8 mouse cellular contexts compared by ENCODE assay signal in the genomic region with DNA sequence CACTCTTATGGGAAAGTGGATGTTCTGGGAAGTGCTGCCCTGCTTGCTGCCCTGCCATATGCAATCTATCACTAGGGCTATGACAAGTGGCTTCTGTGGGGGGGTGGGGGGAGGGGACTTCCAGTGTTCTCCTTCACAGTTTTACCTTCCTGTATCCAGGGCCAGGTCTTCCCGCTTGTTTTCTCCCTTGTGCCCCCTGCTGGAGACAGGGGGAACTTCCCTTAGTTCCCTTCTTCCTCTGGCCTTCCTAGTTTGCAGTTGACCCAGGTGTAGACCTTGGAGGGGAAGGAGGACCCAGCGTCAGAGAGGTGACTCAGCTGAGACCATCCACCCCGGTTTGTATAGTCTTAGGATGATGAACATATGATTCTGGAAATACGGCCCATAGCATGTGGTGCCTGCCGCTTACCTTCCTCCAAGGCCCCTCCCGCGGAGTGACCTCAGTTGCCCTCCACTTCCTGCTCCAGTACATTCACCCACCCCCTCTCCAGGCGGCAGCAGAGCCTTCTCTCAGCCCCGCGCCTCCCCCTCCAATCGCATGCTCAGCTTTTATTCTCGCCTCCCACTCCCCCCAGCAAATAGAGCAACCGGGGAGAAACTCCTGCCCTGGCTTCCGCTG. TPM values are rescaled to one million over a fixed set of nuclear protein-coding genes. Genes with fewer than 3 reads are reported as not detected.
A peak's percentile ranks its signal among the peaks of the same experiment; 100 is the strongest.
DNase-seq lines count a peak whose midpoint lies in the region; ATAC-seq lines count a peak whose summit lies in the region.

No protein-coding gene starts in this region.

- no peaks in the 10 kb centered on the region for H3K9me3 ChIP-seq in forebrain, embryonic 14.5 days (replicated peaks; ENCODE audit: control insufficient read depth, low read length)
- H3K9me3 ChIP-seq in forebrain, embryonic 16.5 days (ENCODE audit: control insufficient read depth, low read length) = no peaks in the 10 kb centered on the region
- no peaks in the 10 kb centered on the region for H3K9me3 ChIP-seq in kidney, embryonic 15.5 days (replicated peaks)

- peak; percentile 49 for DNase-seq in forebrain, embryonic 14.5 days (ENCODE audit: low spot score)
- DNase-seq in ovary, postnatal 36 days (ENCODE audit: low spot score) = peak; percentile 18
- no peak for DNase-seq in ovary, adult 18-20 months (ENCODE audit: low spot score)
- DNase-seq in urinary bladder, adult 18-20 months (ENCODE audit: low spot score in 2 of 2) = no peak

- no peaks in the 10 kb centered on the region for H3K27me3 ChIP-seq in forebrain, embryonic 14.5 days (replicated peaks; ENCODE audit: control insufficient read depth, insufficient read depth, low read length)
- H3K27me3 ChIP-seq in forebrain, embryonic 16.5 days (replicated peaks; ENCODE audit: control insufficient read depth, insufficient read depth, low read length) = 0 out of 2 replicates have a peak, but pooled peaks cover 3% of the 10 kb centered on the region
- peaks cover 33% of the 10 kb centered on the region for H3K27me3 ChIP-seq in kidney, embryonic 15.5 days

- no peaks in the 10 kb centered on the region for H3K36me3 ChIP-seq in forebrain, embryonic 14.5 days (ENCODE audit: control insufficient read depth, insufficient read depth, low read length)
- H3K36me3 ChIP-seq in forebrain, embryonic 16.5 days (ENCODE audit: control insufficient read depth, insufficient read depth) = no peaks in the 10 kb centered on the region
- no peaks in the 10 kb centered on the region for H3K36me3 ChIP-seq in kidney, embryonic 15.5 days

- H3K27ac ChIP-seq in forebrain, embryonic 14.5 days (ENCODE audit: low read depth, low read length) = no peak overlapping the region
- H3K27ac ChIP-seq in forebrain, embryonic 16.5 days (ENCODE audit: low read length) = no peak overlapping the region
- no peak overlapping the region for H3K27ac ChIP-seq in kidney, embryonic 15.5 days

- H3K4me3 ChIP-seq in forebrain, embryonic 14.5 days (ENCODE audit: low read depth, low read length) = no peak overlapping the region
- H3K4me3 ChIP-seq in forebrain, embryonic 16.5 days (replicated peaks; ENCODE audit: low read length) = no peak overlapping the region
- H3K4me3 ChIP-seq in kidney, embryonic 15.5 days (replicated peaks) = 0 out of 2 replicates have a peak overlapping the region, but pooled peaks have one; percentile 3

- peaks cover 6% of the 10 kb centered on the region; the same call in 1 of the 2 replicates for H3K4me1 ChIP-seq in forebrain, embryonic 14.5 days (ENCODE audit: control insufficient read depth, insufficient read depth, low read length)
- H3K4me1 ChIP-seq in forebrain, embryonic 16.5 days (replicated peaks; ENCODE audit: control insufficient read depth, insufficient read depth, low read length) = peaks cover 10% of the 10 kb centered on the region
- peaks cover 19% of the 10 kb centered on the region for H3K4me1 ChIP-seq in kidney, embryonic 15.5 days

- no peak overlapping the region for H3K4me2 ChIP-seq in forebrain, embryonic 14.5 days (ENCODE audit: low read length)
- H3K4me2 ChIP-seq in forebrain, embryonic 16.5 days (ENCODE audit: low read length) = no peak overlapping the region
- peak overlapping the region; percentile 39; the same call in 1 of the 2 replicates for H3K4me2 ChIP-seq in kidney, embryonic 15.5 days

- no peak for ATAC-seq in forebrain, embryonic 14.5 days
- no peak for ATAC-seq in forebrain, embryonic 16.5 days
- ATAC-seq in common myeloid progenitor, adult 5-6 weeks (replicated peaks; ENCODE audit: low read depth, poor library complexity, severe bottlenecking) = peak; percentile 24; the same call in 1 of the 2 replicates
- ATAC-seq in kidney, embryonic 15.5 days (replicated peaks; ENCODE audit: low FRiP score) = 0 out of 2 replicates have a peak, but pooled peaks have one; percentile 1
- peak; percentile 44 for ATAC-seq in megakaryocyte progenitor cell, adult 5-6 weeks (replicated peaks; ENCODE audit: poor library complexity)

- no peak overlapping the region for H3K9ac ChIP-seq in forebrain, embryonic 14.5 days (ENCODE audit: low read length)
- H3K9ac ChIP-seq in forebrain, embryonic 16.5 days (replicated peaks; ENCODE audit: low read depth, low read length) = no peak overlapping the region
- H3K9ac ChIP-seq in kidney, embryonic 15.5 days = no peak overlapping the region

- 49% methylated on average over 14 of the region's 14 CpGs for WGBS in forebrain, embryonic 14.5 days
- 43% methylated on average over 14 of the region's 14 CpGs for WGBS in forebrain, embryonic 16.5 days
- WGBS in kidney, embryonic 15.5 days = 12% methylated on average over 14 of the region's 14 CpGs

RNA-seq across cellular contexts. Expression of a gene that starts 4.5 kb away (rescaled TPM):
- 10.9 and 14.3 TPM in 2 replicates for polyA plus RNA-seq in forebrain, embryonic 14.5 days (2014; fragmentation: Nextera tagmentation; extraction: Ambion mirVana)
- 23.8 and 28.4 TPM in 2 replicates for polyA plus RNA-seq in forebrain, embryonic 16.5 days (2015; fragmentation: Nextera tagmentation; extraction: Ambion mirVana)
- total RNA-seq in common myeloid progenitor, adult 5-6 weeks (2017) = not detected in 2 replicates
- polyA plus RNA-seq in kidney, embryonic 15.5 days (2015; fragmentation: Nextera tagmentation; extraction: Ambion mirVana) = 10.0 and 10.9 TPM in 2 replicates
- total RNA-seq in megakaryocyte progenitor cell, adult 5-6 weeks (2015) = 0.10 and 0.51 TPM in 2 replicates
- total RNA-seq in megakaryocyte progenitor cell, adult 5-6 weeks (2017) = not detected in 2 replicates

RNA-seq across cellular contexts. Expression of a gene that starts 32.1 kb away (rescaled TPM):
- 52.2 and 57.1 TPM in 2 replicates for polyA plus RNA-seq in forebrain, embryonic 14.5 days (2014; fragmentation: Nextera tagmentation; extraction: Ambion mirVana)
- 86.7 and 88.4 TPM in 2 replicates for polyA plus RNA-seq in forebrain, embryonic 16.5 days (2015; fragmentation: Nextera tagmentation; extraction: Ambion mirVana)
- not detected in 2 replicates for total RNA-seq in common myeloid progenitor, adult 5-6 weeks (2017)
- polyA plus RNA-seq in kidney, embryonic 15.5 days (2015; fragmentation: Nextera tagmentation; extraction: Ambion mirVana) = 60.9 and 77.5 TPM in 2 replicates
- total RNA-seq in megakaryocyte progenitor cell, adult 5-6 weeks (2015) = 0.07 TPM in 1 of 2 replicates, not detected in the other
- total RNA-seq in megakaryocyte progenitor cell, adult 5-6 weeks (2017) = not detected in 2 replicates

RNA-seq across cellular contexts. Expression of a gene that starts 32.6 kb away (rescaled TPM):
- polyA plus RNA-seq in forebrain, embryonic 14.5 days (2014; fragmentation: Nextera tagmentation; extraction: Ambion mirVana) = 1.0 and 1.4 TPM in 2 replicates
- polyA plus RNA-seq in forebrain, embryonic 16.5 days (2015; fragmentation: Nextera tagmentation; extraction: Ambion mirVana) = 1.6 and 2.3 TPM in 2 replicates
- total RNA-seq in common myeloid progenitor, adult 5-6 weeks (2017) = not detected in 2 replicates
- polyA plus RNA-seq in kidney, embryonic 15.5 days (2015; fragmentation: Nextera tagmentation; extraction: Ambion mirVana) = 0.55 and 1.00 TPM in 2 replicates
- not detected in 2 replicates for total RNA-seq in megakaryocyte progenitor cell, adult 5-6 weeks (2015)
- total RNA-seq in megakaryocyte progenitor cell, adult 5-6 weeks (2017) = not detected in 2 replicates

Comparison
In these comparisons a context has a peak if more than half of its experiments do, and no peak if none do; other contexts are left out.
1. DNase-seq: peak in forebrain, embryonic 14.5 days (single experiment) and ovary, postnatal 36 days (single experiment); none in ovary, adult 18-20 months (single experiment) and urinary bladder, adult 18-20 months (0 of 2).
2. ATAC-seq: peak in common myeloid progenitor, adult 5-6 weeks (single experiment), kidney, embryonic 15.5 days (single experiment) and megakaryocyte progenitor cell, adult 5-6 weeks (single experiment); none in forebrain, embryonic 14.5 days (single experiment) and forebrain, embryonic 16.5 days (single experiment).